Mouse (Mus musculus): ENCODE measurements at regions not wholly inside any gene's neighbourhood (a gene's known extent, or its start where the extent isn't known, plus 50 kb on each side); places are given as distances from the start of the nearest gene placed in this dataset.
"Not testable (repeated sequence)": the region's sequence is repeated elsewhere in the genome, so short reads cannot be mapped to it uniquely, and the experiment has no call there.

DNA sequence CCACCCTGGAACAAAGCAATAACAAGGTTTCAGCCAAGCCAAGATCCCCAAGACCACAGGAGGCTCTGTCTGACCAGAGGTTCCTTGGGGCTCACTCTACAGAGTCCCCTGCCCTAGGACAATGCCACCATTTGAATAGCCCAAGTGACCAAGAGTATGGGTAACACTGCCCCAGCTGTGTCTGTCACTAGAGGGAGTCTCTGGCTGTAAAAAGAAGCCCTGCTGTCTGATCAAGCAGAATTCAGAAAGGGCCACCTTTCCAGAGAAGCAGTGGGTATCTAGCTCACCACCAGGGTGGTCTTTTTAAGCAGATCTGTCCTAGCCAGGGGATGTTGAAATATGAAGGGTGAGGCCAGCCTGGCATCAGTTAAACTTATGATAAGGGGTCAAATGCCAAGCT is 86.6 kb upstream of the Thpo start:
- no peak; the same call in 1 of the 2 replicates for TF ChIP-seq CTCF (conservative IDR thresholded peaks at IDR 0.05; ENCODE audit: insufficient read depth, insufficient read length, low read depth, low read length)
- no peak for TF ChIP-seq POLR2A (IDR thresholded peaks at IDR 0.05; ENCODE audit: low read depth, low read length)
- H3K4me3 ChIP-seq (ENCODE audit: insufficient read depth, low read depth, low read length) = no peak overlapping the region

DNA sequence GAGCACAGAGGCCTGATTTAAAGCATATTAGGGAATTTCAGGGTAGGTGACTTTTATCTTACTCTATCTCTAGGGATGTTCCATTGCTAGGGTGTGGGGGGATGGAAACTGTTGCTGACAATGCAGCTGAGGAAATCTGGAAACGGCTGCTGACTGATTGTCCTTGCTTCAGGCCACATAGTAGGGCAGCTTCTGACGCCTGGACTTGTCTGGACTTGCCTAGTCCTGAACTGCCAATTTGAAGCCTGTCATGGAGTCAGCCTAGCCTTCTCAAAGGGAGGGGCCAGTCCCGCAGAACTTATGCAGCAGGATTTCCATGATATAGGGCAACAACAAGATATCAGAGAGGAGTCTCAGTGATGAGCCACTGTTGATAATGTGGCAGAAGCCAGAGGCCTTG is 85.3 kb upstream of the Thpo start:
- no peaks in the 10 kb centered on the region for H3K36me3 ChIP-seq (ENCODE audit: control insufficient read depth, insufficient read depth, low read length)
- TF ChIP-seq POLR2A (IDR thresholded peaks at IDR 0.05; ENCODE audit: low read depth, low read length) (no peak), CTCF (conservative IDR thresholded peaks at IDR 0.05; ENCODE audit: insufficient read depth, insufficient read length, low read depth, low read length) (no peak)
- H3K4me1 ChIP-seq (ENCODE audit: control insufficient read depth, insufficient read depth, low read length) = no peaks in the 10 kb centered on the region
- DNase-seq = no peak
- no peak overlapping the region for H3K27ac ChIP-seq (ENCODE audit: insufficient read depth, low read depth, low read length)
- 88% methylated on average over 3 of the region's 3 CpGs for whole genome bisulfite sequencing
- H3K27me3 ChIP-seq (replicated peaks; ENCODE audit: control insufficient read depth, insufficient read depth, low read length) = no peaks in the 10 kb centered on the region
- no peak overlapping the region for H3K4me3 ChIP-seq (ENCODE audit: insufficient read depth, low read depth, low read length)

More for the DNA sequence above, 86.6 kb upstream of the Thpo start:
- no peaks in the 10 kb centered on the region for H3K36me3 ChIP-seq (ENCODE audit: control insufficient read depth, insufficient read depth, low read length)
- no peaks in the 10 kb centered on the region for H3K4me1 ChIP-seq (ENCODE audit: control insufficient read depth, insufficient read depth, low read length)
- H3K27me3 ChIP-seq (replicated peaks; ENCODE audit: control insufficient read depth, insufficient read depth, low read length) = no peaks in the 10 kb centered on the region
- peak; percentile 22 for DNase-seq
- no peak overlapping the region for H3K27ac ChIP-seq (ENCODE audit: insufficient read depth, low read depth, low read length)

DNA sequence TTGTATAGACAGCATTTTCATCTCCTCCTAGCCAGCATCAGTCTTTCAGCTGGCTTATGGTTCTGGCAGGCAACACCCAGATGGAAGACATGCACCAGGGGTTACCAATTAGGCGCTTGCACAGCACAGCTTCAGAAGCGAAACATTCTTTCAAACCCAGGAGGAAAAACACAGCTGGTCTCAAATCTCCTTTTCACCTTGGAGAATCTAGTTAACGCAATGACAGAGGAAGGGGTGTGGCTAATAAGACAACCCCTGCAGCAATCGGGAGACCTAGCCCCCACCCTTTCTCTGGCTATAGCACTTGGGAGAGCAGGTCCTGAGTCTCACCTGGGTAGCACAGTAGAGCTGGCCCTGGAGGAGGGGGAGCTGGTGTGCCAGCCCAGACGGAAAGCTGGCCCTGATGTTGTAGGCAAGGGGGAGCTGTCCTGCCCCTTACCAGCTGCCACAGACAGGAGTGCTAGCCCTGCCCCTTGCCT is 84.4 kb upstream of the Thpo start:
- no peaks in the 10 kb centered on the region for H3K36me3 ChIP-seq (ENCODE audit: control insufficient read depth, insufficient read depth, low read length)
- H3K4me3 ChIP-seq (ENCODE audit: insufficient read depth, low read depth, low read length) = no peak overlapping the region
- H3K27ac ChIP-seq (ENCODE audit: insufficient read depth, low read depth, low read length) = peak overlapping the region; percentile 11
- TF ChIP-seq POLR2A (IDR thresholded peaks at IDR 0.05; ENCODE audit: low read depth, low read length) = no peak
- TF ChIP-seq CTCF (conservative IDR thresholded peaks at IDR 0.05; ENCODE audit: insufficient read depth, insufficient read length, low read depth, low read length) = no peak
- no peak for DNase-seq
- H3K27me3 ChIP-seq (replicated peaks; ENCODE audit: control insufficient read depth, insufficient read depth, low read length) = no peaks in the 10 kb centered on the region
- H3K4me1 ChIP-seq (ENCODE audit: control insufficient read depth, insufficient read depth, low read length) = no peaks in the 10 kb centered on the region
- 16% methylated on average over 5 of the region's 5 CpGs for WGBS

DNA sequence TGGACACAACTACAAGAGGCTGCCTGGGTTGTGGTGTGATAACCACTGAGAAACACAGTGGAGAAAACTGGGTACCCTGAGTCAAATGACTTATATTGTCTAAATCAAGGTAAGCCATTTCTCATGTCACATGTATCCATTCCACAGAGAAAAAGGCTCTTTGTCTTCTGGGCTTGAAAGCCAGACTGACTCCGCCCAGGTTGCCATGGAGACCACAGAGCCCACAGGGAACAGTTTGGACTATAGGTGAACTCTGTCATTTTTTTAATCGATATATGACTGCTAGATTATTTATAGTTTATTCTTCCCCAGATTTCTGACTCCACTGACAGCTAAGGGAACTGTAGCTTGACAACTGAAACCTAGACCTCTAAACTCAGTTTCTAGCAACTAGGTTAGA is 80.7 kb upstream of the Thpo start:
- no peak for TF ChIP-seq POLR2A (IDR thresholded peaks at IDR 0.05; ENCODE audit: low read depth, low read length)
- no peak for TF ChIP-seq CTCF (conservative IDR thresholded peaks at IDR 0.05; ENCODE audit: insufficient read depth, insufficient read length, low read depth, low read length)
- Histone ChIP-seq H3K4me1 (ENCODE audit: control insufficient read depth, insufficient read depth, low read length) (no peaks in the 10 kb centered on the region), H3K27ac (ENCODE audit: insufficient read depth, low read depth, low read length) (no peak overlapping the region), H3K36me3 (ENCODE audit: control insufficient read depth, insufficient read depth, low read length) (no peaks in the 10 kb centered on the region), H3K4me3 (ENCODE audit: insufficient read depth, low read depth, low read length) (no peak overlapping the region), H3K27me3 (replicated peaks; ENCODE audit: control insufficient read depth, insufficient read depth, low read length) (no peaks in the 10 kb centered on the region)
- WGBS = 83% methylated on average over 2 of the region's 2 CpGs
- no peak for DNase-seq

DNA sequence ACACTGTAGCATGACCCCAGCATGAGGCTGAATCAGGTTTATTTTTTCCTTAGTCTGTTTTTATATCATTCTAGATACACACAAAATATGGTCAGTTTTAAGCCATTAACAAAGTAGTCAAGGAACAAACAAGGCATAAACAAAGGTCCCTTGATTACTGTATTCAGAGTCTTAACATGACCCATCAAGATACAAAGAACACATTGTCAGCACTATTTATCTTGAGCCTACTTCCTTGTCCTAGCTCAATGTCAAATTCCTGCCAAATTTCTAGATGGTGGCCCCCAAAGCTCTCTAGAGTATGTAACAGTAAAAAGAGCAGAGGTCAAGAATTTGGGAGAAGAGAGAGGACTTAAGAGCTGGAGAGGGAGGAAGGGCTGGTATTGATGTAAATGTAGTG is 79.9 kb upstream of the Thpo start:
- H3K27me3 ChIP-seq (replicated peaks; ENCODE audit: control insufficient read depth, insufficient read depth, low read length) = no peaks in the 10 kb centered on the region
- H3K36me3 ChIP-seq (ENCODE audit: control insufficient read depth, insufficient read depth, low read length) = no peaks in the 10 kb centered on the region
- DNase-seq = no peak
- no peak overlapping the region for H3K27ac ChIP-seq (ENCODE audit: insufficient read depth, low read depth, low read length)
- H3K4me1 ChIP-seq (ENCODE audit: control insufficient read depth, insufficient read depth, low read length) = no peaks in the 10 kb centered on the region
- TF ChIP-seq CTCF (conservative IDR thresholded peaks at IDR 0.05; ENCODE audit: insufficient read depth, insufficient read length, low read depth, low read length) (no peak), POLR2A (IDR thresholded peaks at IDR 0.05; ENCODE audit: low read depth, low read length) (no peak)
- H3K4me3 ChIP-seq (ENCODE audit: insufficient read depth, low read depth, low read length) = no peak overlapping the region

DNA sequence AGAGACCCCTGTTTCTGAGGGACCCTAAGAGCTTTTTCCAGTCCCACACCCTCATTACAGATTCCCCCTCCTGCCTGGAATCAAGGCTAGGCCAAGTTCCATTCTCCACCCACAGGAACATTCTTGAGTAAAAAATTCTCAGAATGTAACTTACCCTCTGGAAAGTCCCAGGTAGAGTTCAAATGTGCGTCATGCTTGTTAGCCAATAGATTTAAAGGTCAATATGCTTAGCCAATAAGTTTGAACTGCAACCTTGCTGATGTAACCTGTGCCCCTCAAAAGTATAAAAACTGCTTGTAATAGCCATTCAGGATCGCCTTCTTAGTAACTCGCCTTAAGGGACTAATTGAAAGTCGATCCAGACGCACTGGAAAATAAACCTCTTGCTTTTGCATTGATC is 77.7 kb upstream of the Thpo start:
- not testable (repeated sequence) for H3K36me3 ChIP-seq (ENCODE audit: control insufficient read depth, insufficient read depth, low read length); H3K4me3 ChIP-seq (ENCODE audit: insufficient read depth, low read depth, low read length); H3K4me1 ChIP-seq (ENCODE audit: control insufficient read depth, insufficient read depth, low read length); H3K27me3 ChIP-seq (replicated peaks; ENCODE audit: control insufficient read depth, insufficient read depth, low read length)
- 66% methylated on average over 5 of the region's 5 CpGs for WGBS
- peak overlapping the region; percentile 71 for H3K27ac ChIP-seq (ENCODE audit: insufficient read depth, low read depth, low read length)
- DNase-seq = peak; percentile 68

DNA sequence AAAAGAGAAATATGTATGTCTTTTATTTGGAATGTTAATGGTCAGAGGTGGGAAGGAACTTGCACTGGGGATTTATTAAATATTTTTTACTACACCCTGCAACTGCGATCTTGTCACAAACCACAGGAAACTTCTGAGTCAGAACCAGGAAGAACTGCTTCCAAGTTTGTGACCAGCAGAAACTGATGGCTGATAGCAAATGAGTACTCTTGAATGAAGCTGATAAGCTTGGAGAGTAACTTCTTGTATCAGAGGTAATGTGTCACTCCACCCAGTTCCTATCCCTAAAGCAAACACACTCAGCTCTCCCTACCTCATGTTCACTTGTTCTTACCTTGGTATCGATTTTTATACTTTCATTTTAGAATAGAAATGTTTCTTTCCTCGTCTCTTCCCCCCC is 76.0 kb upstream of the Thpo start:
- H3K27me3 ChIP-seq (replicated peaks; ENCODE audit: control insufficient read depth, insufficient read depth, low read length) = no peaks in the 10 kb centered on the region
- DNase-seq = no peak
- TF ChIP-seq CTCF (conservative IDR thresholded peaks at IDR 0.05; ENCODE audit: insufficient read depth, insufficient read length, low read depth, low read length) (no peak), POLR2A (IDR thresholded peaks at IDR 0.05; ENCODE audit: low read depth, low read length) (no peak)
- no peak overlapping the region for H3K4me3 ChIP-seq (ENCODE audit: insufficient read depth, low read depth, low read length)
- no peaks in the 10 kb centered on the region for H3K4me1 ChIP-seq (ENCODE audit: control insufficient read depth, insufficient read depth, low read length)
- no peaks in the 10 kb centered on the region for H3K36me3 ChIP-seq (ENCODE audit: control insufficient read depth, insufficient read depth, low read length)
- no peak overlapping the region for H3K27ac ChIP-seq (ENCODE audit: insufficient read depth, low read depth, low read length)
- WGBS = 71% methylated on average over 3 of the region's 3 CpGs

DNA sequence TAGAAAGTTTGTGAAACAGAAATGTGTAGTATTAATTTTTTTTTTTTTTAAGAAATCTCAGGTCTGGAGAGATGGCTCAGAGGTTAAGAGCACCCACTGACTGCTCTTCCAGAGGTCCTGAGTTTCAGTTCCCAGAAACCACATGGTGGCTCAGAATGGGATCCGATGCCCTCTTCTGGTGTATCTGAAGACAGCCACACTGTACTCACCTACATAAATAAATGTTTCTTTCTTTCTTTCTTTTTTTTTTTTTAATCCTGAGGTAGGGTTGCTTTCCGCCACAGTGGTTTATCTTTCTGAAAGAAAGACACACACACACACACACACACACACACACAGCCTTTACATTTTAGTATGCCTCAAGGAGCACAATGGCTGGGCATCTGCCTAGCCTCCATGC is 74.0 kb upstream of the Thpo start:
- 85% methylated on average over 2 of the region's 2 CpGs for WGBS
- no peak for DNase-seq
- H3K27ac ChIP-seq (ENCODE audit: insufficient read depth, low read depth, low read length) = no peak overlapping the region

More for the DNA sequence above, 74.0 kb upstream of the Thpo start:
- Histone ChIP-seq H3K27me3 (replicated peaks; ENCODE audit: control insufficient read depth, insufficient read depth, low read length) (no peaks in the 10 kb centered on the region), H3K4me3 (ENCODE audit: insufficient read depth, low read depth, low read length) (no peak overlapping the region), H3K36me3 (ENCODE audit: control insufficient read depth, insufficient read depth, low read length) (no peaks in the 10 kb centered on the region), H3K4me1 (ENCODE audit: control insufficient read depth, insufficient read depth, low read length) (peaks cover 3% of the 10 kb centered on the region; the same call in 1 of the 2 replicates)
- no peak for TF ChIP-seq POLR2A (IDR thresholded peaks at IDR 0.05; ENCODE audit: low read depth, low read length)
- no peak for TF ChIP-seq CTCF (conservative IDR thresholded peaks at IDR 0.05; ENCODE audit: insufficient read depth, insufficient read length, low read depth, low read length)

Data from kidney, adult 2 months (tissue).